Mouse (Mus musculus) MEL (cell line): ENCODE data around the gene Tmbim1. TPM values are rescaled to one million over a fixed set of nuclear protein-coding genes. Genes with fewer than 3 reads are reported as not detected.

ENCODE experiments used
- DNase-seq: peaks from one replicate; pipeline ENCODE4 v3.0.0; 2011; ENCODE audit warnings: low read depth, low spot score
- H3K27ac ChIP-seq: 2 replicates; pipeline ENCODE4 v1.5.1; 2012; ENCODE audit warnings: low read depth, mild to moderate bottlenecking, control low read depth, low read length, moderate library complexity; ENCODE audit not compliant: control insufficient read depth
- H3K27me3 ChIP-seq, 2 experiments: fragments of 150-350 bp in 1 of 2; sonication (generic) in 1 of 2; 2 replicates each; pipeline ENCODE4 v1.6.1; 2012; ENCODE audit warnings: low read length in 2 of 2, mild to moderate bottlenecking in 2 of 2, improper control_type of control experiment in 1 of 2, moderate library complexity in 1 of 2; ENCODE audit not compliant: insufficient read depth in 2 of 2, control insufficient read depth in 1 of 2
- H3K36me3 ChIP-seq, 2 experiments: 2 replicates each; pipeline ENCODE4 v1.6.1; 2012 to 2014; ENCODE audit warnings: low read length in 2 of 2, improper control_type of control experiment in 1 of 2, inconsistent platforms in 1 of 2, mild to moderate bottlenecking in 1 of 2; ENCODE audit not compliant: insufficient read depth in 2 of 2, control insufficient read depth in 1 of 2
- H3K4me1 ChIP-seq, 2 experiments: fragments of 150-350 bp in 1 of 2; sonication (generic) in 1 of 2; 2 replicates each; pipeline ENCODE4 v1.6.1; 2012; ENCODE audit warnings: low read length in 2 of 2, improper control_type of control experiment in 1 of 2, mild to moderate bottlenecking in 1 of 2; ENCODE audit not compliant: insufficient read depth in 2 of 2, control insufficient read depth in 1 of 2
- H3K4me3 ChIP-seq, 2 experiments: fragments of 150-350 bp in 1 of 2; sonication (generic) in 1 of 2; 2 replicates each; pipeline ENCODE4 v1.5.1; 2012; ENCODE audit warnings: low read depth in 2 of 2, low read length in 2 of 2, mild to moderate bottlenecking in 2 of 2, moderate library complexity in 2 of 2, control low read depth in 1 of 2, improper control_type of control experiment in 1 of 2; ENCODE audit not compliant: control insufficient read depth in 1 of 2, insufficient read depth in 1 of 2
- H3K79me2 ChIP-seq: 2 replicates; pipeline ENCODE4 v1.6.1; 2012; ENCODE audit warnings: mild to moderate bottlenecking, low read length, moderate library complexity; ENCODE audit not compliant: control insufficient read depth, poor library complexity, insufficient read depth
- H3K9ac ChIP-seq: 2 replicates; pipeline ENCODE4 v1.6.1; 2012; ENCODE audit warnings: low read depth, mild to moderate bottlenecking, control low read depth, low read length, moderate library complexity; ENCODE audit not compliant: control insufficient read depth, poor library complexity, severe bottlenecking
- H3K9me3 ChIP-seq: fragments of 150-350 bp; sonication (generic); replicated peaks from 2 replicates; pipeline ENCODE4 v1.6.1; 2012; ENCODE audit warnings: mild to moderate bottlenecking, low read length, improper control_type of control experiment, moderate library complexity; ENCODE audit not compliant: insufficient read depth
- E2F4 ChIP-seq: IDR thresholded peaks from 2 replicates; pipeline ENCODE4 v1.6.1; 2011; ENCODE audit warnings: low read depth, low read length, improper control_type of control experiment, borderline replicate concordance
- ETS1 ChIP-seq: IDR thresholded peaks from 2 replicates; pipeline ENCODE4 v1.6.1; 2012; ENCODE audit warnings: low read depth, mild to moderate bottlenecking, inconsistent platforms, low read length, improper control_type of control experiment, moderate library complexity
- HCFC1 ChIP-seq: IDR thresholded peaks from 2 replicates; pipeline ENCODE4 v1.6.1; 2012; ENCODE audit warnings: low read depth, mild to moderate bottlenecking, inconsistent platforms, low read length, improper control_type of control experiment, moderate library complexity
- JUND ChIP-seq: IDR thresholded peaks from 2 replicates; pipeline ENCODE4 v1.6.1; 2011; ENCODE audit warnings: low read depth, mild to moderate bottlenecking, improper control_type of control experiment, low read length
- KAT2A ChIP-seq: conservative IDR thresholded peaks from 2 replicates; pipeline ENCODE4 v1.6.1; 2012; ENCODE audit warnings: low read depth, low read length, improper control_type of control experiment, inconsistent platforms
- MAZ ChIP-seq: IDR thresholded peaks from 2 replicates; pipeline ENCODE4 v1.6.1; 2012; ENCODE audit warnings: low read depth, mild to moderate bottlenecking, inconsistent platforms, low read length, improper control_type of control experiment
- MXI1 ChIP-seq: IDR thresholded peaks from 2 replicates; pipeline ENCODE4 v1.6.1; 2011; ENCODE audit warnings: mild to moderate bottlenecking, low read depth, low read length, improper control_type of control experiment
- MYB ChIP-seq: IDR thresholded peaks from 2 replicates; pipeline ENCODE4 v1.6.1; 2011; ENCODE audit warnings: mild to moderate bottlenecking, low read depth, low read length, improper control_type of control experiment
- NRF1 ChIP-seq: IDR thresholded peaks from 2 replicates; pipeline ENCODE4 v1.6.1; 2014; ENCODE audit warnings: low read depth, mild to moderate bottlenecking, inconsistent platforms, low read length, improper control_type of control experiment, moderate library complexity; ENCODE audit not compliant: poor library complexity, insufficient read depth, severe bottlenecking
- POLR2AphosphoS2 ChIP-seq: IDR thresholded peaks from 2 replicates; pipeline ENCODE4 v1.6.1; 2011; ENCODE audit warnings: low read length, improper control_type of control experiment
- POLR2AphosphoS5 ChIP-seq: IDR thresholded peaks from 2 replicates; pipeline ENCODE4 v1.6.1; 2012; ENCODE audit warnings: low read depth, borderline replicate concordance, mild to moderate bottlenecking, inconsistent platforms, low read length, moderate library complexity, mixed read lengths
- SIN3A ChIP-seq: IDR thresholded peaks from 2 replicates; pipeline ENCODE4 v1.6.1; 2012; ENCODE audit warnings: low read length, improper control_type of control experiment, inconsistent platforms
- TBP ChIP-seq: IDR thresholded peaks from 2 replicates; pipeline ENCODE4 v1.8.0; 2011; ENCODE audit warnings: low read depth, low read length, improper control_type of control experiment
- USF1 ChIP-seq: IDR thresholded peaks from 2 replicates; pipeline ENCODE4 v1.6.1; 2014; ENCODE audit warnings: low read depth, mild to moderate bottlenecking, inconsistent platforms, low read length, improper control_type of control experiment, moderate library complexity
- USF2 ChIP-seq, 2 experiments: IDR thresholded peaks; 2 replicates each; pipeline ENCODE4 v1.6.1; 2011 to 2012; ENCODE audit warnings: improper control_type of control experiment in 2 of 2, low read length in 2 of 2, borderline replicate concordance in 1 of 2, inconsistent platforms in 1 of 2, low read depth in 1 of 2, mild to moderate bottlenecking in 1 of 2; ENCODE audit not compliant: insufficient read depth in 1 of 2
- ZKSCAN1 ChIP-seq: IDR thresholded peaks from 2 replicates; pipeline ENCODE4 v1.6.1; 2012; ENCODE audit warnings: low read depth, mild to moderate bottlenecking, inconsistent platforms, low read length, improper control_type of control experiment, moderate library complexity
- ZNF384 ChIP-seq: IDR thresholded peaks from 2 replicates; pipeline ENCODE4 v1.6.1; 2012; ENCODE audit warnings: low read depth, mild to moderate bottlenecking, inconsistent platforms, low read length, improper control_type of control experiment
- polyA plus RNA-seq, 2 experiments: library from polyadenylated mRNA; stranded (reverse) in 1 of 2; unstranded in 1 of 2; fragments of >175 nt in 1 of 2; fragments of >200 nt in 1 of 2; gene quantifications; 2 replicates each; pipeline versions ENCODE4 v1.2.1 to v1.2.4; 2012; ENCODE audit warnings: low replicate concordance in 2 of 2, low read depth in 1 of 2; ENCODE audit not compliant: insufficient read length in 2 of 2, insufficient read depth in 1 of 2, missing spikeins in 1 of 2
- total RNA-seq: library from RNA; depleted of rRNA; stranded (reverse); fragments of 300-350 nt; gene quantifications from 2 replicates; pipeline ENCODE4 v1.2.3, GENCODE M21; 2012

The Tmbim1 gene
- total and polyA plus RNA-seq, 3 experiments, result 13.0 to 20.8 TPM; not detected in 1

DNA sequence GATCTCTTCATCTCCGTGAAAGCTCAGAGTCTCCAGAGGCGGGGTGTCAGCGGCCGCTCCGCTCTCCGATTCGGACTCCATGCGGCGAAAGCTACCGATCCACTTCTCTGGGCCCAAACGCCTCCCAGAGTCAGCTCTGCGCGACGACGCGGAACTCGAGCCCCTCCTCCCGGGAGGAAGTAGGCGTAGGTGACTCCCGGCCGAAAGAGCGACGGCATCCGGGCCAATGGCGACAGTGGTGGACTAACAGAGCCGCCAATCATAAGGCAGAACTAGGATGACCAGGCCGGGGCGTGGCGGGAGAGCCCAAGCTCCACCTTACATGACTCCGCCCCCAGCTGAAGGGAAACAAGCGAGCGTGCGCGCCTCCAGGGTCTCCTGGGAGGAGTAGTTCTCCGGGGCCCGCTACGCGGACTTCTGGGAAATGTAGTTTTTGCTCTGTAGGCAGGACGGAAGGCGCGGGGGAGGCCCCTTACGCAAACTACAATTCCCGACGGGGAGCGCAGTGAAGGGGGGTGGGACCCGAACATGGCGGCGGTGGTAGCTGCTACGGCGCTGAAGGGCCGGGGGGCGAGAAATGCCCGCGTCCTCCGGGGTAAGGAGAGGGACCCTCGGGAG is 20.8 kb downstream of the Tmbim1 start, which contains the start of the genes Aamp and Pnkd (continued):
- TF ChIP-seq NRF1, result peak; percentile 82

DNA sequence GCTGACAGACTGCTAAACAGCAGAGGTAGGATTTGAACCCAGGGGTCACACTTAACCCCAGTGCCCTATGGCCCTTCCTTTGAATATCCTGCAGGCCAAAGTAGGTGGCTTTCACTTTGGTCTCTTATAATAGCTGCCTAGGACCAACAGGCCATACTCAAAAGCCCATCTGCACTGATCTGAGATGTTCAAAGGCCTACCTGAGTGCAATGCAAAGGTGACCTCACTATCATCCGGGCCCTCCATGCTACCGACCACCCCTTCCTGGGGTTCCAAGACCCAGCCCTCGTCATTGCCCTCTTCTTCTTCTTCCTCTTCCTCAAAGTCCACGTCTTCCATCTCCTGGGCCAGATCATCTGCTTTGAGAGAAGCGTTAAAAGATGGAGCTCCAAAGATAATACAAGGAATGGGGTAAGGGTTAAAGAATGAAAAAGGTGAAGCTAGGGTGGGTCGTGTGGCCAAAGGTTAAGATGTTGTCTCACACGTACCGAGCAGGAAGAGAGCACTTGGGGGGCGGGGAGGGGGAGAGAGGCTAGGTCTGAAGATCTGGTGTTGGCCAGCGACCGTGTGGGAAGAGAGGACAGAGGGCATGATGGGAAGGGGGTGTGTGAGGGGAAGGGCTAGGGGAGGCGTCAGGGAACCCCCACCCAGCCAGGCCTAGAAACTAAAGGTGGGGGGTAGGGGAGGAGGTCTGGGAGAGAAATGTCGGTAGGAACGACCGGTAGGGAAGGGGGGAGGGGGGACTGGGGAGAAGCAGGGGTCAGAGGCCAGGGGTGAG is 21.5 kb downstream of the Tmbim1 start:
- TF ChIP-seq HCFC1 (peak; percentile 56; the same call in 1 of the 2 replicates), MXI1 (peak; percentile 52; the same call in 1 of the 2 replicates), ZKSCAN1 (no peak), MAZ (peak; percentile 73), ETS1 (0 out of 2 replicates have a peak, but pooled peaks have one; percentile 18)
- TF ChIP-seq, all 39 proteins: peak for 4
- Histone ChIP-seq H3K4me1 (peaks cover 0 to 3% of the 10 kb centered on the region in 2 experiments; a peak in 2 of 4 replicates), H3K27ac (0 out of 2 replicates have a peak overlapping the region, but pooled peaks have one; percentile 5), H3K27me3 (no peaks in the 10 kb centered on the region), H3K36me3 (peaks cover 0 to 2% of the 10 kb centered on the region in 2 experiments; a peak in 1 of 4 replicates), H3K79me2 (peaks cover 9% of the 10 kb centered on the region), H3K9ac (peak overlapping the region; percentile 72), H3K9me3 (no peaks in the 10 kb centered on the region), H3K4me3 (peak overlapping the region; percentile 66 to 67)
- peak; percentile 83 for DNase-seq

DNA sequence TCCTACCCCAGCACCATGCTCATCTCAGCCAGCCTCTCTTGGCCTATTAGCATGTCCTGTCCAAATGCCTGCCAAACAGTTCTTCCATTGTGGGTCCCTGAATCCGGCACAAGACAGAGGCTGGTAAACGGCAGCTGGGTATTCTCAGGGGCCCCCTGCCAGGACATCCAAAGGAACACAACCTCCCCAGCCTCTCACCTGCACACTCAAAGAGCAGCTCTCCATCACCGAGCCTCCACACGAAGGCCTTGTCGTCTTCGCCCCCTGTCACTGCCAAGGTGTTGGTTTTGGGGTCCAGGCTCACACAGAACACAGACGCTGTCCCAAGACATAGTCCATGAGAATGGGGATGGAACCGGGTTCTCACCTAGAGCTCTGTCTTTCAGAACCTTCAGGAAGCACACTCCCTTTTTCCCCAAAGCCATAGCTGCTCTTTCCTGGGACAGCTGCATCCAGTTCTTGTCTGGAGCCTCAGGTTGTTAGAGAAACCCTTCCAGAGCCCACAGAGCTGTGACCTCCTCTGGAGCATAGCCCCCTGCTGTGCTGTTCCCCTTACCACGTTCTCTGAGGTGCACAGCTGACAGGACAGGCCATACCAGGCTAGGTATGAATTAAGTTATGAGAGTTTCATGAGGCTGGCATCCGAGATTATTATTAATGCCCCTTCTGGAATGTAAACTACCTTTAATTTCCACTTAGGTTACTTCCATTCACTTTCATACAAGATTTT is 22.4 kb downstream of the Tmbim1 start:
- no peak for DNase-seq
- no peak overlapping the region for H3K9ac ChIP-seq
- H3K27ac ChIP-seq, result no peak overlapping the region
- TF ChIP-seq POLR2AphosphoS2, result no peak
- no peak for TF ChIP-seq POLR2AphosphoS5
- TF ChIP-seq E2F4, result no peak
- TF ChIP-seq ZKSCAN1, result no peak
- no peak for TF ChIP-seq MXI1
- no peak for TF ChIP-seq HCFC1
- no peak for TF ChIP-seq USF1
- no peak for TF ChIP-seq ETS1
- no peak for TF ChIP-seq USF2 (IDR thresholded peaks at IDR 0.05; ENCODE audit: borderline replicate concordance in 1 of 2, insufficient read depth in 1 of 2, low read depth in 1 of 2, low read length in 2 of 2)
- no peak for TF ChIP-seq SIN3A
- no peak for TF ChIP-seq KAT2A
- no peak for TF ChIP-seq TBP
- no peak for TF ChIP-seq JUND
- TF ChIP-seq ZNF384, result no peak
- TF ChIP-seq MYB, result no peak
- no peak for TF ChIP-seq NRF1
- peaks cover 0 to 3% of the 10 kb centered on the region in 2 experiments; a peak in 2 of 4 replicates for H3K4me1 ChIP-seq
- no peaks in the 10 kb centered on the region for H3K36me3 ChIP-seq
- no peaks in the 10 kb centered on the region for H3K27me3 ChIP-seq
- H3K9me3 ChIP-seq, result no peaks in the 10 kb centered on the region
- H3K4me3 ChIP-seq, result no peak overlapping the region
- H3K79me2 ChIP-seq, result peaks cover 9% of the 10 kb centered on the region
